Mouse (Mus musculus) hindbrain, embryonic 10.5 days (tissue): ENCODE measurements around the gene Trp53i13. TPM values are rescaled to one million over a fixed set of nuclear protein-coding genes. Genes with fewer than 3 reads are reported as not detected.
A peak's percentile ranks its signal among the peaks of the same experiment; 100 is the strongest.

Source experiments
- DNase-seq: peaks from one replicate; pipeline ENCODE4 v3.0.0-alpha.2; 2017; ENCODE audit warnings: low spot score
- H3K27ac ChIP-seq: fragments of 300-500 bp; sonication (generic); 2 replicates; pipeline ENCODE4 v1.5.1; 2016; ENCODE audit warnings: mild to moderate bottlenecking, moderate library complexity
- H3K27me3 ChIP-seq: fragments of 300-500 bp; sonication (generic); 2 replicates; pipeline ENCODE4 v1.6.1; 2016; ENCODE audit warnings: mild to moderate bottlenecking; ENCODE audit not compliant: poor library complexity, insufficient read depth, severe bottlenecking
- H3K36me3 ChIP-seq: fragments of 300-500 bp; sonication (generic); 2 replicates; pipeline ENCODE4 v1.6.1; 2016; ENCODE audit warnings: mild to moderate bottlenecking, moderate library complexity
- H3K4me1 ChIP-seq: fragments of 300-500 bp; sonication (generic); replicated peaks from 2 replicates; pipeline ENCODE4 v1.6.1; 2016; ENCODE audit warnings: mild to moderate bottlenecking
- H3K4me3 ChIP-seq: fragments of 300-500 bp; sonication (generic); 2 replicates; pipeline ENCODE4 v1.5.1; 2016; ENCODE audit warnings: mild to moderate bottlenecking, moderate library complexity
- H3K9me3 ChIP-seq: fragments of 300-500 bp; sonication (generic); 2 replicates; pipeline ENCODE4 v1.6.1; 2016; ENCODE audit warnings: mild to moderate bottlenecking, moderate library complexity
- WGBS: fragments of 180-500 bp; shearing (Covaris S2); methylation state at CpG from one replicate; pipeline ENCODE4 v1.1.7; 2016; 5-methylcytosine and 5-hydroxymethylcytosine counted together
- polyA plus RNA-seq: library from polyadenylated mRNA; unstranded; fragments of >200 nt; fragmentation: Nextera tagmentation; extraction: Ambion mirVana; gene quantifications from 2 replicates; pipeline ENCODE4 v1.2.1, GENCODE M21; 2016

The Trp53i13 gene
- polyA plus RNA-seq, 1 experiment from 2014 or later = 32.4 TPM

DNA sequence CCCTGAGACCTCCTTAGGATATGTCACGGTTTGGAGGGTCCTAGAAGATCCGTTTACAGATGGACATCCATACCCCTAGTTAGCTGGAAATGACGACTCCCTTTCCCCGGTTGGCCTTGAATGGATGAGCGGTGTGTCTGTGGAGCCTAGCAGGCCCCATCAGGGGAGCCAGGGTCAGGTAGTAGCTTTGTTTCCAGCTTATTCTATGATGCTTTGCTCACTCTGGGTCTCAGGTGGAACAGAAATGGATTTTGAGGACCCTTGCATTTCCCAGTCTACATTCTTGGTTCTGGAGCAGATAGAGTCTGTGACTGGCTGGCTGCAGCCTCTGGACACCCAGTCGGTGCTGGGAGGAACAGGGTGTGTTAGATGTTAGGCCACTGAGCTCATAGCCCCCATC is 21.0 kb downstream of the Trp53i13 start:
- WGBS = 76% methylated on average over 6 of the region's 6 CpGs
- Histone ChIP-seq H3K4me3 (peak overlapping the region; percentile 96), H3K27me3 (no peaks in the 10 kb centered on the region), H3K36me3 (peaks cover 17% of the 10 kb centered on the region), H3K4me1 (peaks cover 95% of the 10 kb centered on the region), H3K27ac (peak overlapping the region; percentile 97), H3K9me3 (no peaks in the 10 kb centered on the region)
- no peak for DNase-seq

DNA sequence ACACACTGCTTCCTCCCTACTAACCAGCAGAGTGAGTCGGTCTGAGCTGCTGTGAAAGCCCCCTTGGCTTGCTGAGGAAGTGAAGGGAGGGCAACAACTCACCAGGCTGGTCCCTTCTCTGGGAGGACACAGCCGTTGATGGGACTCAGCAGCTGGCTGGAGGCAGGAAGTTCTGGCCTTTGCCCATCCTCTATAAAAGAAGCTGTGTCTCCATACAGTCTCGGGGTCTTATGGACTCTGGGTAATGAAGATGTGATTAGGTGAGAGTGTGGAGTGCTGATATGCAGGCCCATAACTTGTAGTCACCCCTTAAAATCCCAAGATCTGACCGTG is 21.5 kb downstream of the Trp53i13 start:
- H3K27ac ChIP-seq = peak overlapping the region; percentile 97
- WGBS = 37% methylated on average over 4 of the region's 4 CpGs
- H3K4me3 ChIP-seq = peak overlapping the region; percentile 96
- no peak for DNase-seq
- no peaks in the 10 kb centered on the region for H3K9me3 ChIP-seq
- H3K27me3 ChIP-seq = no peaks in the 10 kb centered on the region
- H3K4me1 ChIP-seq = peaks cover 91% of the 10 kb centered on the region
- H3K36me3 ChIP-seq = peaks cover 12% of the 10 kb centered on the region

DNA sequence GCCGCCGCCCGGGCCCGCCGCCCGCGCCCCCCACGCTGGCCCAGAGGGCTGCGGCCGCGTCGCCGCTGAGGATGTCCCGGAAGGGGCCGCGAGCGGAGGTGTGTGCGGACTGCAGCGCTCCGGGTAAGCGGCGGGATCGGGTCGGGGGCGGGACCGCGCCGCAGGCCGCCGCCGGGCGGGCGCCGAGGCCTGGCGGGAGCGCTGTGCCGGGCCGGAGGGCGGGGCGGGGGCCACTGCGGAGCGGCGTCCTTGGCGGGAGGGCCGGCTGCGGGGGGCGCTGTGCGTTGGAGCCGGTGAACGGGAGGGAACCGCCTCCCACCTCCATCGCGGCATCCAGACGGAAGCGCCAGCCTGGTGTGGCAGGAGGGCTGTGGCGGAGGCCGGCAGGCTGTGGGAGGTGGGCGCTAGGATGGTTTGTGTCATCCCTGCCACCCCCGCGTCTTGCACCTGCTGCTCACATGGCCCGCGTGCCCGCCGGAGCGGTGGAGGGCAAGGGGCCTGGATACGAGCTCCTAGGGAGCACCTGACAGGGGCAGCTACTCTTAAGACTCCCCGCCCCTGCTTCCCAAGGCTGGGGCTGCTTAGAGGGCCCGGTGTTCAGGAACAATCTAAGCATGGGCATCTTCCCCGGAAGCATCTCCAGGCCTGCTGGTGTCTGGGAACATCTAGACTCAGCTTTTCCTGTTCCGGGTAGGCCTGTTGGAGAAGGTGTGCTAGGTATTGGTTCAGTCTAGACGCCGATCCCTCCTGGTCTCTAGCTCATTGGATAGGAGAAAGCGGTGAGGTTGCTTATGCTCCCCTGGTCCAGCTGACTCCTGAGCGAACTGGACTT is 22.1 kb downstream of the Trp53i13 start, which contains the start of gene Git1:
Git1 (plus strand) TSS at position 51 of the 832 bp plus-strand sequence.
- peaks cover 91% of the 10 kb centered on the region for H3K4me1 ChIP-seq
- peaks cover 6% of the 10 kb centered on the region for H3K36me3 ChIP-seq
- peak; percentile 56 for DNase-seq

DNA sequence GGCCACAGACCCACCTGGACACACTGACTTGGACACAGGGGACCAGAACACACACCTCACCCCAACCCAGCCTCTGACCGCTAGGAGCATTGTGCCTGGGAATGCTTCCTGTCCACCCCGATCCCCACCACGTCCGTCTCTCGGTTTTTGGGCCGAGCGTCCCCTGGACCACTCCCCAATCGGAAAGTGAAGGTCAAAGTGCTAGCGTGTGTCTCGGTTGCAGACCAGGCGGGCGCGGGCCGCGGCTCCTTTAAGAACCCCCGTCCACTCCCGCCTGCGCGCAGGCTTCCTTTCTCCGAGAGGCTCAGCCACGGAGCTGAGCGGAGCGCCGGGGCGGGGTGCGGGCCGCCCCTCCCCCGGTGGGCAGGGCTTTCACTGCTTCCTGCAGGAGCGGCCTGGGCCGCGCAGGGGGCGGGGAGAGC is 22.9 kb downstream of the Trp53i13 start:
- WGBS = under 1% methylated on average over 32 of the region's 32 CpGs
- Histone ChIP-seq H3K27me3 (no peaks in the 10 kb centered on the region), H3K27ac (peak overlapping the region; percentile 97), H3K36me3 (0 out of 2 replicates have a peak, but pooled peaks cover 3% of the 10 kb centered on the region), H3K9me3 (no peaks in the 10 kb centered on the region), H3K4me3 (peak overlapping the region; percentile 96), H3K4me1 (peaks cover 91% of the 10 kb centered on the region)
- peak; percentile 90 for DNase-seq

More for the DNA sequence above, 22.1 kb downstream of the Trp53i13 start, which contains the start of gene Git1:
- Histone ChIP-seq H3K9me3 (no peaks in the 10 kb centered on the region), H3K27me3 (no peaks in the 10 kb centered on the region), H3K27ac (peak within 1 kb of the TSS; percentile 97), H3K4me3 (peak within 1 kb of the TSS; percentile 96)
- 2% methylated on average over 65 of the region's 74 CpGs for WGBS

DNA sequence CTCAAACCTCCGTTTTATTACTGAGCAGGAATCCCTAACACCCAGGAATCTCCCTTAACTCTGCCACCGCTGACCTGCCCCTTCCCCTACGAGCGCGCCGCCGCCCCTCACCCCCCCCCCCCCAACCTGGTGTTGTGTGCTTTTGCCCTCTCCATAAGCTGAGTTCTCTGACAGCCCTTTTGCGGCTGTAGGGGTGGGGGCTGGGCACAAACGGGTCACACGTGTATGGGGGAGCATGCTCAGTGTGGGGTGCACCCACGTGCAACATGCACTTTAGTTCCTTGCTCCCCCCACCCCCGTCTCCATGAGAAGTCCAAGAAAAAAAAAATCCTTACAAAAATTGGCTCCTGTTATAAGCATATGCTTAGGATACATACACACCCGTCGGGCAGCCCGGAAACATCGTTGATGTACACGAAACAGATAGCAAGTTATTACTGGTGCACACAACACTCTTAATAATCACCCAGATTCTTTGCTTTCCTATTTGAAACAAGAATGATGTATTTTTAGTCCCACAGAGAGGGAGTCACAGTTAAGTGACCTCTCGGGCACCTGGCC is 23.4 kb downstream of the Trp53i13 start:
- peak overlapping the region; percentile 96 for H3K4me3 ChIP-seq
- DNase-seq = peak; percentile 30
- peak overlapping the region; percentile 97 for H3K27ac ChIP-seq
- 0 out of 2 replicates have a peak, but pooled peaks cover 3% of the 10 kb centered on the region for H3K36me3 ChIP-seq
- under 1% methylated on average over 18 of the region's 18 CpGs for WGBS
- H3K27me3 ChIP-seq = no peaks in the 10 kb centered on the region
- H3K4me1 ChIP-seq = peaks cover 91% of the 10 kb centered on the region
- H3K9me3 ChIP-seq = no peaks in the 10 kb centered on the region

DNA sequence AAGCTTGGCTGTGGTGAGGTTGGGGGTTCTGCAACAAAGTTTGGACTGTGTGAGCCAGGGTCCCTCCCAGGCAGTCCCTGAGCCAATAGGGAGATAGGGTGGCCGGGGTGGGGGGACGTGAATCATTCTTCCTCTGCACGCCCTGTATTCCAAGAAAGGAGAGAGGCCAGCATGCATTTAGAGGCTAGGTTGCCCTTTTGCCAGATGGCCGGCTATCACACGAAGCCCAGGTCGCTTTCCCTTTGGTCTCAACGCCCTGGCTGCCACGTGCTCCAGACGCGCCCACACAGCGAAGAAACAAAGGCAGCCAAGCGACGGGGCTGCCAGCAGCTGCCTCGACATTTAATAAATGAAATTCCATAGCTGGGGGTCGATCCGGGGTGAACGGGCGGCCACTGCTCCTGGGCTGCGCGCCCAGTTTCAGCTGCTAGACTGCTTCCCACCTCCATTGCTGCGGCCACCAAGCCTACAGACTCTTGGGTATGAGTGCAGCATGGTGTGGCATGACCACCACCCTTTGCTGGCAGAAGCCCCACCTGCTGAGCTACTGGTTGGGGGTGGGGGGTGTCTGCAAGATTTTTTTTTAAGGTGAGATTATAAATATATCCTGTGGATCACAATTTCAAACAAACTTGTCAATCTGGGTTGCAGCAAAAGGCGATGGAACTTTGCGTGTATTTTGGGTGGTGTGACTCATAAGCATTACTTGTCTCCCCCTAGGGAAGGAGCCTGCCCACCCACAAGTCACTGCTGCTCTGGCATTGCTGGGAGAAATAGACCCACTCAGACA is 24.1 kb downstream of the Trp53i13 start:
- Histone ChIP-seq H3K4me3 (peak overlapping the region; percentile 96), H3K27me3 (no peaks in the 10 kb centered on the region), H3K9me3 (no peaks in the 10 kb centered on the region), H3K27ac (peak overlapping the region; percentile 97), H3K36me3 (0 out of 2 replicates have a peak, but pooled peaks cover 3% of the 10 kb centered on the region), H3K4me1 (peaks cover 91% of the 10 kb centered on the region)
- under 1% methylated on average over 23 of the region's 23 CpGs for WGBS
- DNase-seq = peak; percentile 86

DNA sequence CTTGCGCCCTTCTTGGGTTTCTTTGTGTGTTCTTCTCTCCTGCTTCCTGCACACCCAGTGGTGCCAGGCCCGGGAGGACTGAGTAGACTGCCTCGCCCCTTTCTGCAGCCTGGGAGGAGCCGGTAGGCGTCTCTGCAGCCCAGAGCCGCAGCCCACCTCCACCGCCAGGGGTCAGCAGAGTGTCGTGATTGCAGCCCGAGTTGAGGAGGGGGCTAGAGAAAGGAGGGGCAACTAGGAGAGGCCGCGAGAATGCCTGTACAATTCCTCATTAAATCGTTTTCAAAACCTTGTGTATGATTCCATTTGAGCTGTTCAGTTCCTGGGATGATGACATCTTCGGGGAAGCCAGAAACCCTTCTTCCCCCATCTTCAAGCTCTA is 24.7 kb downstream of the Trp53i13 start:
- Histone ChIP-seq H3K36me3 (0 out of 2 replicates have a peak, but pooled peaks cover 3% of the 10 kb centered on the region), H3K9me3 (no peaks in the 10 kb centered on the region), H3K27ac (peak overlapping the region; percentile 97), H3K27me3 (no peaks in the 10 kb centered on the region), H3K4me1 (peaks cover 93% of the 10 kb centered on the region), H3K4me3 (peak overlapping the region; percentile 96)
- WGBS = under 1% methylated on average over 13 of the region's 13 CpGs
- DNase-seq = peak; percentile 98

DNA sequence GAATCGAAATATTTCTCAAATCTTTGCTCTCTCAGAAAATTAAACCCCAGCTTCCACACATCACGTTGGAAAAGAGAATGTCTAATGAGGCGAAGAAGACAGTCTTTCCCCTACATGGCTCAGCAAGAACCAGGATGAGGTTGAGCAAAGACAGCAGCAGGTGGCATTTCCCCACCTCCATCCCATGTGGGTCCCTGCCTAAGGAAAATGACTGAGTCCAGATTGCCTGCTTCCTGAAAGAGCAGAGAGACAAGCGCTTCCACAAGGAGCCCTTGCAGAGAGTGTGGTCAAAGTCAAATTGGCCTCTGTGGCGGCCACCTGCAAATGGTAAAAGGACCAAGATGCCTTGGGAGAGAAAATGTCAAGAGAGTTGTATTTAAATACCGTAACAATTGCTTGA is 25.3 kb downstream of the Trp53i13 start:
- H3K36me3 ChIP-seq = 0 out of 2 replicates have a peak, but pooled peaks cover under 1% of the 10 kb centered on the region
- H3K27ac ChIP-seq = peak overlapping the region; percentile 97; the same call in 1 of the 2 replicates
- H3K4me1 ChIP-seq = peaks cover 93% of the 10 kb centered on the region
- H3K4me3 ChIP-seq = peak overlapping the region; percentile 91
- 65% methylated on average over 6 of the region's 6 CpGs for WGBS
- no peak for DNase-seq
- no peaks in the 10 kb centered on the region for H3K27me3 ChIP-seq
- H3K9me3 ChIP-seq = no peaks in the 10 kb centered on the region

DNA sequence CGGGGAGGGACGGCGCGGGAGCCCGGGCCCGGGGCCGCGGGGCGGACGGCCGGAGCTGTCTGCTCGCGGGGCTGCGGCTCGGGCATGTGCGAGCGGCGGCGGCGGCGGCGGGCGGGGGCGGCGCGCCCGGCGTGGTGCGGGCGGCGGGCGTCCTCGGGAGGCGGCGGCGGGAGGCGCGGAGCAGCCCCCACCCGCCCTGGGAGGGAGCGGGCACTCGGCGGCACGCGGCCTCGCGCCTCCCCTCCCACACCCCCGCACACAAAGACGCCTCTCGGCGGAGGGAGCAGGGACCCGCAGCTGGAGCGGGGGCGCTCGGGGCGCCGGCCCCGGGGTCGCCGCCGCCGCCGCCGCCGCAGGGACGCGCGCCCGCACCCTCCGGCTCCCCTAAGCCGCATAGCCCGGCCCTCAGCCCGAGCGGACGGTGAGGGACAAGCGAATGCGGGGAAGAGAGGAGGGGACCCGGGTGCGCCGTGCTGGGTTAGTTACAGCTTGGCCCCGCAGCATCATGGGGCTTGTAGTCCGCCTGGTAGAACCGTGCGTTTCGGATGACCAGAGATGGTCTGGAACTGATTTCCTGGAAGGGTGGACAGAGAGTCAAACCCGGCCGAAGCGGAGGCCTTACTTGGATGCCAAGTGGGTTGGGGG is 26.1 kb downstream of the Trp53i13 start, which contains the start of gene Ankrd13b:
Ankrd13b (minus strand) TSS at position 88 of the 645 bp plus-strand sequence.
- Histone ChIP-seq H3K27me3 (no peaks in the 10 kb centered on the region), H3K36me3 (no peaks in the 10 kb centered on the region), H3K4me1 (peaks cover 91% of the 10 kb centered on the region), H3K9me3 (no peaks in the 10 kb centered on the region), H3K4me3 (peak within 1 kb of the TSS; percentile 91), H3K27ac (peak within 1 kb of the TSS; percentile 97)
- 4% methylated on average over 86 of the region's 87 CpGs for WGBS
- DNase-seq = peak; percentile 84

DNA sequence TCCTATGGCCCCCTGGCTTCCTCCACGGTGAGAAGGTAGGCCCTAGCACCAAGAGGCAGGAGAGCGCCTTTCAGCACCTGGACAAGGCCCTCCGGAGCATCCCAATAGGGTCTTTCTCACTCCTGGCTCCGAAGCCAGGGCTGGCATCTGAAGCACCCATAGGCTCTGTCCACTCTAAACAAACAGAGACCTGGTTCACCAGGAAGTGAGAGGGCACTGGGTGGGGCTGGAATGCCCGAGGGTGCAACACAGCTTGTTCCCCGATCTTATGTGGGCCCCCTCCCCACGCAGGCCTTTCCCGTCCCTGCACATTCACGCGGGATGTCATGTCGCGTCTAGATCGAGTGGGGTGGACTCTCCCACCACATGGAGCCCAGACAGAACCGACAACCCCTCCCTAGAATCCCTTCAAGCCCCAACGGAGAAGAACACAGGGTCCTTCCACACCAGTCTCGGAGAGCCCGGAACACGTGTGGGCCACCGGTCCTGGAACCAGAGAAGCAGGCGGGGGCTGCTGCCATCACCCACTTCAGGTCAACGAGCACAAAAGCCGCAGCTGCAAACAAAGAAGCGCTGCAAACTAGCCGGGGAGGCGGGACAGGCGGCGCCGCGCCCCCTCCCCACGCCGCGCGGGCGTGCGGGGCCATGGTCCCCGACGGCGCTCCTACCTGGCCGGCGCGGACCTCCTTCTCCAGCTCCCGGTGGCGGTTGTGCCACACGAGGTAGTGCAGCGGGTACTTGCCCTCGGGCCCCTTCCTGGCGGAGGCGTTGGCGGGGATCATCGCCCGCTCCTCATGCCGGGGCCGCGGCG is 26.8 kb downstream of the Trp53i13 start:
- H3K27ac ChIP-seq = peak overlapping the region; percentile 95
- H3K27me3 ChIP-seq = no peaks in the 10 kb centered on the region
- 3% methylated on average over 55 of the region's 55 CpGs for WGBS
- H3K36me3 ChIP-seq = no peaks in the 10 kb centered on the region
- peak overlapping the region; percentile 91 for H3K4me3 ChIP-seq
- H3K4me1 ChIP-seq = peaks cover 84% of the 10 kb centered on the region
- no peaks in the 10 kb centered on the region for H3K9me3 ChIP-seq
- DNase-seq = peak; percentile 44

DNA sequence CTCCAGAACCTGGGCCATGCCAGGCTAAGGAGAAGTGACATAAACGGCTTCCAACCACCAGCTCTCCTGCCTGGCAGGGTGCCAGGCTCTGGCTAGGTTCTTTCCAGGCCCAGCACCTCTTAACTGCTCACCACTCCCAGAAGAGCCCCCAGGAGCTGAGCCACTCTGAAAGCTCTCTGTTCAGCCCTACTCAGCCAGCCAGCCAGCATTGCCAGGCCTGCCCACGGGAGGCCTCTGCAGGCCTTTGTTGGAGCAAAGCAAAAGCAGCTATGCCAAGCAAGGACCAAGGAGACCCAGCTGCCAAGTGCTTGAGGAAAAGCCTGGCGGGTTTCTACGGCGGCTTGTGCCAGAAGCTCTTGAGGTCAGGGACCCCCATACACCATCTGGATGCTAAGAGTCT is 29.0 kb downstream of the Trp53i13 start:
- peak overlapping the region; percentile 62; the same call in 1 of the 2 replicates for H3K27ac ChIP-seq
- H3K36me3 ChIP-seq = no peaks in the 10 kb centered on the region
- DNase-seq = no peak
- peak overlapping the region; percentile 20; the same call in 1 of the 2 replicates for H3K4me3 ChIP-seq
- no peaks in the 10 kb centered on the region for H3K9me3 ChIP-seq
- H3K4me1 ChIP-seq = peaks cover 79% of the 10 kb centered on the region
- WGBS = 70% methylated on average over 5 of the region's 5 CpGs
- no peaks in the 10 kb centered on the region for H3K27me3 ChIP-seq
